Mouse (Mus musculus) skeletal muscle tissue, postnatal 0 days (tissue): Measurements from ENCODE around the gene Gm8229. TPM values are rescaled to one million over a fixed set of nuclear protein-coding genes. Genes with fewer than 3 reads are reported as not detected.

Source experiments
- polyA plus RNA-seq: library from polyadenylated mRNA; unstranded; fragments of >200 nt; fragmentation: Nextera tagmentation; extraction: Ambion mirVana; gene quantifications from 2 replicates; pipeline ENCODE4 v1.2.1, GENCODE M21; 2015

Gm8229 gene
- not detected in 2 replicates for polyA plus RNA-seq

DNA sequence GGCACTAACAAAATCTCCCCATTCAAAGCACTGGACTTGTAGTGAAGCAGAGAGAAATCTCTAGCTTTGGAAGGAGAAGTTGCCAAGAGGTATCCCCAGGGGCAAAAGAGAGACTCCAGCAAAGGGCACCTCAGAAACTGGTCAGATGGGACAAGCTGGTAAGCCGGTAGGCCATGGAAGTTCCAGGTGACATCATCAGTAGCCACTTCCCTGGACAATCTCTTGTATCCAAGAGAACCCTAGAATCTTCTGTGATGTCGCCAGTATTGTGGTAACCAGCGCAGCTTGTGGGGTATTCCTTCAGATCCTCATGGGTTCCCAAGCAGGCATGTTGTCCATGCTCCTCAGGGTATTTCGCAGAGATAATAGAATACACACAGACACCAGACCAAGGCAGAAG lies at the start of gene Gm8229:
Gm8229 (plus strand) TSS at position 301 of the 400 bp plus-strand sequence.

GRCm38 (mm10) chr14:44338484-44338883 lies 26.7 kb upstream of the Gm8229 start, which contains the start of gene Gm5930:
Gene Gm5930 (minus strand): TSS chr14:44338584.

DNA sequence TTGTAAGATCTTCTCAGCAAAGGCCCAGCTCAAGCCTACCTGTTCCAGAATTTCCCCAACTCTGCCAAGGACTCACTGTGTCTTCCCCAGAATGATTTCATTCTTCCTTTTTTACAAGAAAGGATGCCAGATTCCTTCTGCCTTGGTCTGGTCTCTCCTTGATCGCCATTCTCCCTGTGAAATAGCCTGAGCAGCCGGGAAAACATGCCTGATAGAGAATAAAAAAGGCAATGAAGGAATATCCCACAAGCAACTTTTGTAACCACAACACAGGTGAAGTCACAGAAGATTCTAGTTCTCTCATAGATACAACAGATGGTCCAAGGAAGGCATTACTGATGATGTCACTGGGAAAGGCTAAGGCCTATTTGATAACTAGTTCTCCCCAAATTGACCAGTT lies 45.4 kb downstream of the Gm8229 start, which contains the start of gene Gm3371:
Gm3371 (minus strand) TSS at position 101 of the 400 bp plus-strand sequence.

Other genes with a start within 250 kb of the Gm8229 start
- gene Gm3327, start 241.5 kb upstream of the Gm8229 start, polyA plus RNA-seq, result not detected in 2 replicates
- gene Gm8212, start 167.7 kb upstream of the Gm8229 start, polyA plus RNA-seq, result not detected in 2 replicates
- not detected in 2 replicates for gene 4930503E14Rik, start 152.1 kb upstream of the Gm8229 start, polyA plus RNA-seq
- not detected in 2 replicates for gene Gm8220, start 79.8 kb upstream of the Gm8229 start, polyA plus RNA-seq
- gene Gm5930, start 26.8 kb upstream of the Gm8229 start, polyA plus RNA-seq, result not detected in 2 replicates
- not detected in 2 replicates for gene Gm3371, start 45.3 kb downstream of the Gm8229 start, polyA plus RNA-seq
- not detected in 2 replicates for gene Gm8232, start 68.3 kb downstream of the Gm8229 start, polyA plus RNA-seq
- not detected in 2 replicates for gene BC061237, start 127.1 kb downstream of the Gm8229 start, polyA plus RNA-seq
- gene Gm17093, start 152.9 kb downstream of the Gm8229 start, polyA plus RNA-seq, result not detected in 2 replicates
- gene Gm8247, start 217.8 kb downstream of the Gm8229 start, polyA plus RNA-seq, result not detected in 2 replicates